Mouse (Mus musculus) myocyte (in vitro differentiated cells): ENCODE data around the gene Glis3.

Source experiments
- CEBPB ChIP-seq: IDR thresholded peaks from 2 replicates; pipeline ENCODE4 v1.6.1; 2011; ENCODE audit warnings: mild to moderate bottlenecking, moderate library complexity; ENCODE audit not compliant: poor library complexity, insufficient read depth, severe bottlenecking
- E2F4 ChIP-seq: IDR thresholded peaks from one replicate; pipeline ENCODE4 v1.6.1; 2011; ENCODE audit warnings: mild to moderate bottlenecking, control low read depth, moderate library complexity; ENCODE audit not compliant: insufficient read depth
- MAX ChIP-seq: IDR thresholded peaks from one replicate; pipeline ENCODE4 v1.6.1; 2011; ENCODE audit warnings: low read depth, mild to moderate bottlenecking, control low read depth
- MYOD1 ChIP-seq, 3 experiments: IDR thresholded peaks; one replicate each; pipeline ENCODE4 v1.6.1; 2011; ENCODE audit warnings: control low read depth in 2 of 3, low read depth in 2 of 3, mild to moderate bottlenecking in 2 of 3, moderate library complexity in 1 of 3; ENCODE audit not compliant: insufficient read length in 2 of 3, control insufficient read depth in 1 of 3
- POLR2A ChIP-seq: IDR thresholded peaks from one replicate; pipeline ENCODE4 v1.6.1; 2011; ENCODE audit warnings: low read depth, mild to moderate bottlenecking, control low read depth, moderate library complexity; ENCODE audit not compliant: insufficient read length
- POLR2AphosphoS2 ChIP-seq: IDR thresholded peaks from one replicate; pipeline ENCODE4 v1.6.1; 2011; ENCODE audit warnings: low read depth, control low read depth; ENCODE audit not compliant: insufficient read length
- REST ChIP-seq: IDR thresholded peaks from one replicate; pipeline ENCODE4 v1.6.1; 2011; ENCODE audit warnings: mild to moderate bottlenecking, control low read depth, moderate library complexity; ENCODE audit not compliant: insufficient read depth, insufficient read length
- SRF ChIP-seq: IDR thresholded peaks from one replicate; pipeline ENCODE4 v1.6.1; 2011; ENCODE audit warnings: low read depth; ENCODE audit not compliant: control insufficient read depth, insufficient read length
- TCF12 ChIP-seq: IDR thresholded peaks from one replicate; pipeline ENCODE4 v1.6.1; 2011; ENCODE audit warnings: mild to moderate bottlenecking, control low read depth; ENCODE audit not compliant: poor library complexity, insufficient read depth, severe bottlenecking
- USF1 ChIP-seq: IDR thresholded peaks from one replicate; pipeline ENCODE4 v1.6.1; 2011; ENCODE audit warnings: low read depth, mild to moderate bottlenecking, control low read depth, moderate library complexity

DNA sequence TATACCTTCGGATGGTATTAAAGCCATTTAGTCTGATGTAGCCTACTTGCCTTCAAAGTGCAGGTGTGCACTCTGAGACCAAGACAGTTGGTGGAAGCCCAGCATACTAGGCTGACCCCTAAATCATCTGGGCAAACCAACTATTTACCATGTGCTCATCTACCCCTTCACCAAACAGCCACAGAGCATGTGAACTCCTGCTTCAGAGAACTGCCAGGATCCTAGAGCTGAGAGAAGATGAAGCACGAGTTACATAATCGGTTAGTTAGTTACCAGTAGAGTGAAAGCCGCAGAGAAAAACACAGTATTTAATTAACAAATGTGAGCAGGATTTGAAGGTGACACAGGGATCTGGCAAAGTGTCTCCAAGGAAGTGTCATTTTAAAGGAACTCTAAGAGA, 237.7 kb downstream of the Glis3 start:
- TF ChIP-seq POLR2AphosphoS2 (no peak), SRF (no peak), POLR2A (no peak), E2F4 (no peak), REST (no peak), USF1 (no peak), MYOD1 (IDR thresholded peaks at IDR 0.05; ENCODE audit: control insufficient read depth in 1 of 3, insufficient read length in 2 of 3, low read depth in 2 of 3) (no peak), TCF12 (no peak), MAX (no peak), CEBPB (no peak)
